Mouse (Mus musculus) hindbrain, postnatal 0 days (tissue): ENCODE measurements around the gene Eras. TPM values are rescaled to one million over a fixed set of nuclear protein-coding genes. Genes with fewer than 3 reads are reported as not detected.
A peak's percentile ranks its signal among the peaks of the same experiment; 100 is the strongest.

Source experiments
- ATAC-seq: fragments of 200-750 bp; cut with Nextera tagmentation; 2 replicates; pipeline ENCODE4 v1.8.0; 2017; ENCODE audit warnings: mild to moderate bottlenecking, moderate TSS enrichment, moderate library complexity
- DNase-seq: peaks from one replicate; pipeline ENCODE4 v3.0.0-alpha.2; 2015; ENCODE audit warnings: low spot score
- H3K27ac ChIP-seq: fragments of 300-500 bp; sonication (generic); 2 replicates; pipeline ENCODE4 v1.5.1; 2014; ENCODE audit warnings: mild to moderate bottlenecking
- H3K27me3 ChIP-seq: fragments of 300-500 bp; sonication (generic); 2 replicates; pipeline ENCODE4 v1.6.1; 2014; ENCODE audit warnings: low read length, mixed read lengths; ENCODE audit not compliant: insufficient read depth
- H3K36me3 ChIP-seq: fragments of 300-500 bp; sonication (generic); 2 replicates; pipeline ENCODE4 v1.6.1; 2014; ENCODE audit warnings: low read length, mixed read lengths; ENCODE audit not compliant: insufficient read depth
- H3K4me1 ChIP-seq: fragments of 300-500 bp; sonication (generic); 2 replicates; pipeline ENCODE4 v1.6.1; 2014; ENCODE audit warnings: antibody characterized with exemption, low read length, mixed read lengths; ENCODE audit not compliant: insufficient read depth
- H3K4me2 ChIP-seq: fragments of 300-500 bp; sonication (generic); 2 replicates; pipeline ENCODE4 v1.6.1; 2014; ENCODE audit warnings: low read depth, mild to moderate bottlenecking, low read length, moderate library complexity, mixed read lengths
- H3K4me3 ChIP-seq: fragments of 300-500 bp; sonication (generic); 2 replicates; pipeline ENCODE4 v1.5.1; 2014; ENCODE audit warnings: low read length
- H3K9ac ChIP-seq: fragments of 300-500 bp; sonication (generic); replicated peaks from 2 replicates; pipeline ENCODE4 v1.6.1; 2014; ENCODE audit warnings: mild to moderate bottlenecking, low read length, moderate library complexity, mixed read lengths
- H3K9me3 ChIP-seq: fragments of 300-500 bp; sonication (generic); 2 replicates; pipeline ENCODE4 v1.6.1; 2016; ENCODE audit warnings: low read length, mixed read lengths
- CTCF ChIP-seq: IDR thresholded peaks from 2 replicates; pipeline ENCODE4 v1.5.1; 2016; ENCODE audit warnings: antibody characterized with exemption, control low read depth, low read depth
- WGBS: fragments of 180-500 bp; shearing (Covaris S2); extraction: QIAGEN DNeasy Blood & Tissue Kit; methylation state at CpG from one replicate; pipeline ENCODE4 v1.1.7; 2014; 5-methylcytosine and 5-hydroxymethylcytosine counted together
- polyA plus RNA-seq: library from polyadenylated mRNA; unstranded; fragments of >200 nt; fragmentation: Nextera tagmentation; extraction: Ambion mirVana; gene quantifications from 2 replicates; pipeline ENCODE4 v1.2.1, GENCODE M21; 2015
- total RNA-seq: library from RNA; depleted of rRNA; stranded (reverse); fragments of >200 nt; gene quantifications from 2 replicates; pipeline ENCODE4 v1.2.3, GENCODE M21; 2014; rRNA removed

The Eras gene
- total and polyA plus RNA-seq, 2 experiments from 2014 or later = not detected

DNA sequence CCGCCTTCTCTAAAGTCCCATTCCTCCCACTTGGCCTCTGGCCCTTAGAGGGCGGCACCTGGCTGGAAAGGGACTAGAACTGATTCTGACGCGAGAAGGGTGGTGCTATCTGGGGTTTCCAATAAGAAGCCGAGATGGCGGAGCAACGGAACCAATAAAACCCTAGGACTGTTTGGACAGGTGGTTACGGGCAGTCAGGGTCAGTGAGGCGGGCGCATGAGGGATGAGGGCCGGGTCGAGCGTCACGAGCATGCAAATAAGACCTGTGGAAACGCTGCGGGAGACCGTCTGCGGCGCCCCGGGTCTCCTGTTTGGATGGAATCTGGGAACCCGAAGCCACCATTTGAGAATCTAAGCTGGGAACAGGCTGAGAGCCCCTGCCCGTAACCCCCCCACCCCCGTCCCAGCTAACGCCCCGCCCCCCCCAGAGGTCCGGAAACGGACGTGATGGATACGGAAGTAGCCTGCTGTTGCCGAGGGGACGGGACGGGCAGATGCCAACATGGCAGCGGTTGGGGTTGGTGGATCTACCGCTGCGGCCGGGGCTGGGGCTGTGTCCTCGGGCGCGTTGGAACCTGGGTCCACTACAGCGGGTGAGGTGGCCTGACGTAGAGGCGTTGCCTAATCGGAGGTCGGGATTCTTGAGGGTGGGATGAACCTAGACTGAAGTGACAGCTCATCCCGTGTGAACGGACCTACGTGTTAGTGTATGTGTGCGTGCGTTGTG lies 44.4 kb downstream of the Eras start, which contains the start of gene Slc35a2:
Gene Slc35a2, plus strand, starts transcription at position 188 of the 727 bp plus-strand sequence.
- 22% methylated on average over 49 of the region's 49 CpGs for WGBS
- no peaks in the 10 kb centered on the region for H3K9me3 ChIP-seq
- TF ChIP-seq CTCF = peak; percentile 21
- peak within 1 kb of the TSS; percentile 44 for H3K9ac ChIP-seq
- ATAC-seq (peak; percentile 95), DNase-seq (peak; percentile 90)
- no peaks in the 10 kb centered on the region for H3K4me1 ChIP-seq
- H3K36me3 ChIP-seq = 0 out of 2 replicates have a peak, but pooled peaks cover 3% of the 10 kb centered on the region
- peak within 1 kb of the TSS; percentile 86 for H3K27ac ChIP-seq
- no peaks in the 10 kb centered on the region for H3K27me3 ChIP-seq
- peak within 1 kb of the TSS; percentile 52 for H3K4me3 ChIP-seq
- H3K4me2 ChIP-seq = peak within 1 kb of the TSS; percentile 54

GRCm38 (mm10) chrX:7879819-7880218 lies 48.6 kb downstream of the Eras start:
- H3K9me3 ChIP-seq = no peaks in the 10 kb centered on the region
- H3K27me3 ChIP-seq = no peaks in the 10 kb centered on the region
- DNase-seq (peak; percentile 84), ATAC-seq (peak; percentile 62)
- no peak overlapping the region; the same call in 1 of the 2 replicates for H3K27ac ChIP-seq
- H3K36me3 ChIP-seq = no peaks in the 10 kb centered on the region
- TF ChIP-seq CTCF = peak; percentile 62
- WGBS = 20% methylated on average over 11 of the region's 11 CpGs
- H3K4me3 ChIP-seq = peak overlapping the region; percentile 53
- H3K9ac ChIP-seq = peak overlapping the region; percentile 37; the same call in 1 of the 2 replicates
- H3K4me1 ChIP-seq = no peaks in the 10 kb centered on the region
- peak overlapping the region; percentile 66 for H3K4me2 ChIP-seq

DNA sequence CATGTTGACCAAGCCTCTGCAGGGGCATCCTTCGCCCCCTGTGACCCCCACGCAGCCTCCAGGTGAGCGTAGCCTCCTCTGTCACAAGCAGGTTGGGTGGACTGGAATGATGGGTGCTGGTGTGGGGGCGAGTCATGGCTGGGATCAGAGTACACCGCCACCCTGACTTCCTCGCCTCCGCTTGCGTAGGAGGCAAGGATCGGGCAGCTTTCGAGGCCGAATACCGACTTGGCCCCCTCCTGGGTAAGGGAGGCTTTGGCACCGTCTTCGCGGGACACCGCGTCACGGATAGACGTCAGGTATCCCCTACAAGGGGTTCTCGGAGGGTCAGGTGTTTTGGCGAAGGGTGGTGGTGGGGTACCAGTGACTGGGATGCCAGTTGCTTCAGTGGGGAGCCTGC lies 49.9 kb downstream of the Eras start:
- 28% methylated on average over 21 of the region's 21 CpGs for WGBS
- Histone ChIP-seq H3K4me1 (no peaks in the 10 kb centered on the region), H3K4me2 (peak overlapping the region; percentile 66), H3K4me3 (peak overlapping the region; percentile 53), H3K27me3 (no peaks in the 10 kb centered on the region), H3K9me3 (no peaks in the 10 kb centered on the region), H3K36me3 (no peaks in the 10 kb centered on the region; the same call in 1 of the 2 replicates), H3K27ac (peak overlapping the region; percentile 60), H3K9ac (peak overlapping the region; percentile 54)
- TF ChIP-seq CTCF = no peak
- ATAC-seq (peak; percentile 47), DNase-seq (no peak)

DNA sequence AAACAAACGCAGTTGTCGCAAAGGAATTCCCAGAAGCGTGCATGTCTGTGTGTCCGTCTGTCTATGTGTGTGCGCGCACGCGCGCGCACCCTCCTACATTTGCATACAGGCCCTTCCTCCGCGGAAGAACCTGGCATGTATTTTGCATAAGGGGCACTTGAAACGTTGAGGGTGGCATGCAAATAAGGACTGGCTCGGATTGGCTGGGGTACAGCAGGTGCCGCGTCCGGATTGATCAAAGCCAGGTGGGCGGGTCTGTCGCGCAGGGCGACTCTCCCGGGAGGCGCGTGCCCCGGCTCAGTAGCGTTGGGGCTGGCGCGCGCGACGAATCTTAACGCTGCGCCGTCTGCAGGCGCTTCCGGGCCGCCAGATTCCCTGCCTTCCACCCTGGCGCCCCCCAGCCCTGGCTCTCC lies 50.4 kb downstream of the Eras start, which contains the start of gene Pim2:
Gene Pim2, plus strand, starts transcription at position 256 of the 413 bp plus-strand sequence.
- Histone ChIP-seq H3K9ac (peak within 1 kb of the TSS; percentile 54), H3K4me1 (no peaks in the 10 kb centered on the region), H3K4me3 (peak within 1 kb of the TSS; percentile 53), H3K27me3 (no peaks in the 10 kb centered on the region), H3K9me3 (no peaks in the 10 kb centered on the region), H3K36me3 (no peaks in the 10 kb centered on the region; the same call in 1 of the 2 replicates), H3K4me2 (peak within 1 kb of the TSS; percentile 66), H3K27ac (peak within 1 kb of the TSS; percentile 60)
- TF ChIP-seq CTCF = no peak
- ATAC-seq (peak; percentile 93), DNase-seq (peak; percentile 89)
- 22% methylated on average over 38 of the region's 38 CpGs for WGBS

Other genes starting within 250 kb of the Eras start
- 4.2 TPM in 1 of 2 replicates, not detected in the other for gene Magix, start 247.4 kb downstream of the Eras start, total RNA-seq
- 0.18 and 0.29 TPM in 2 replicates for gene Magix, start 247.4 kb downstream of the Eras start, polyA plus RNA-seq
- 11.0 and 12.0 TPM in 2 replicates for gene Gpkow, start 231.5 kb downstream of the Eras start, total RNA-seq
- 38.4 and 38.8 TPM in 2 replicates for gene Gpkow, start 231.5 kb downstream of the Eras start, polyA plus RNA-seq
- 33.2 and 40.6 TPM in 2 replicates for gene Wdr45, start 214.3 kb downstream of the Eras start, total RNA-seq
- gene Wdr45, start 214.3 kb downstream of the Eras start, polyA plus RNA-seq = 34.0 and 36.4 TPM in 2 replicates
- gene Gm45208, start 206.4 kb downstream of the Eras start, total RNA-seq = not detected in 2 replicates
- 0.66 and 1.2 TPM in 2 replicates for gene Gm45208, start 206.4 kb downstream of the Eras start, polyA plus RNA-seq
- 134 and 137 TPM in 2 replicates for gene Praf2, start 200.2 kb downstream of the Eras start, total RNA-seq
- gene Praf2, start 200.2 kb downstream of the Eras start, polyA plus RNA-seq = 129 and 134 TPM in 2 replicates
- gene Ccdc120, start 177.7 kb downstream of the Eras start, total RNA-seq = 183 and 387 TPM in 2 replicates
- 47.6 and 53.3 TPM in 2 replicates for gene Ccdc120, start 177.7 kb downstream of the Eras start, polyA plus RNA-seq
- 27.8 and 36.1 TPM in 2 replicates for gene Tfe3, start 166.0 kb downstream of the Eras start, total RNA-seq
- 21.4 and 21.5 TPM in 2 replicates for gene Tfe3, start 166.0 kb downstream of the Eras start, polyA plus RNA-seq
- 23.4 and 28.3 TPM in 2 replicates for gene Gripap1, start 138.8 kb downstream of the Eras start, total RNA-seq
- gene Gripap1, start 138.8 kb downstream of the Eras start, polyA plus RNA-seq = 61.1 and 62.8 TPM in 2 replicates
- gene Kcnd1, start 106.3 kb downstream of the Eras start, total RNA-seq = 3.1 and 3.4 TPM in 2 replicates
- 4.1 and 5.9 TPM in 2 replicates for gene Kcnd1, start 106.3 kb downstream of the Eras start, polyA plus RNA-seq
- 64.9 and 75.8 TPM in 2 replicates for gene Otud5, start 87.2 kb downstream of the Eras start, total RNA-seq
- 36.8 and 37.3 TPM in 2 replicates for gene Otud5, start 87.2 kb downstream of the Eras start, polyA plus RNA-seq
- 13.9 and 18.3 TPM in 2 replicates for gene Pim2, start 50.3 kb downstream of the Eras start, total RNA-seq
- 20.8 and 22.3 TPM in 2 replicates for gene Pim2, start 50.3 kb downstream of the Eras start, polyA plus RNA-seq
- gene Slc35a2, start 44.6 kb downstream of the Eras start, total RNA-seq = 38.0 and 61.0 TPM in 2 replicates
- gene Slc35a2, start 44.6 kb downstream of the Eras start, polyA plus RNA-seq = 43.7 and 46.2 TPM in 2 replicates
- 83.8 and 100 TPM in 2 replicates for gene Pqbp1, start 29.3 kb downstream of the Eras start, total RNA-seq
- 200 and 201 TPM in 2 replicates for gene Pqbp1, start 29.3 kb downstream of the Eras start, polyA plus RNA-seq
- 37.3 and 47.4 TPM in 2 replicates for gene Timm17b, start 29.2 kb downstream of the Eras start, total RNA-seq
- gene Timm17b, start 29.2 kb downstream of the Eras start, polyA plus RNA-seq = 125 and 133 TPM in 2 replicates
- gene Gm10491, start 20.8 kb downstream of the Eras start, total RNA-seq = not detected in 2 replicates
- not detected in 2 replicates for gene Gm10491, start 20.8 kb downstream of the Eras start, polyA plus RNA-seq
- gene Gm10490, start 19.1 kb downstream of the Eras start, total RNA-seq = not detected in 2 replicates
- not detected in 2 replicates for gene Gm10490, start 19.1 kb downstream of the Eras start, polyA plus RNA-seq
- 124 and 154 TPM in 2 replicates for gene Pcsk1n, start 8.8 kb downstream of the Eras start, total RNA-seq
- 465 and 477 TPM in 2 replicates for gene Pcsk1n, start 8.8 kb downstream of the Eras start, polyA plus RNA-seq
- 97.9 and 105 TPM in 2 replicates for gene Hdac6, start 19.3 kb upstream of the Eras start, total RNA-seq
- gene Hdac6, start 19.3 kb upstream of the Eras start, polyA plus RNA-seq = 54.5 and 57.4 TPM in 2 replicates
- gene Gata1, start 49.5 kb upstream of the Eras start, total RNA-seq = not detected in 2 replicates
- not detected in 2 replicates for gene Gata1, start 49.5 kb upstream of the Eras start, polyA plus RNA-seq
- gene Glod5, start 89.9 kb upstream of the Eras start, total RNA-seq = 1.9 TPM in 1 of 2 replicates, not detected in the other
- gene Glod5, start 89.9 kb upstream of the Eras start, polyA plus RNA-seq = 0.38 and 1.2 TPM in 2 replicates
- 32.3 and 43.9 TPM in 2 replicates for gene Suv39h1, start 146.2 kb upstream of the Eras start, total RNA-seq
- 34.1 and 35.2 TPM in 2 replicates for gene Suv39h1, start 146.2 kb upstream of the Eras start, polyA plus RNA-seq
- gene Was, start 161.9 kb upstream of the Eras start, total RNA-seq = 0.11 and 0.99 TPM in 2 replicates
- 0.11 and 0.16 TPM in 2 replicates for gene Was, start 161.9 kb upstream of the Eras start, polyA plus RNA-seq
- 377 and 393 TPM in 2 replicates for gene Wdr13, start 204.3 kb upstream of the Eras start, total RNA-seq
- gene Wdr13, start 204.3 kb upstream of the Eras start, polyA plus RNA-seq = 53.9 and 55.1 TPM in 2 replicates
- gene Rbm3, start 217.3 kb upstream of the Eras start, total RNA-seq = 318 and 321 TPM in 2 replicates
- 496 and 521 TPM in 2 replicates for gene Rbm3, start 217.3 kb upstream of the Eras start, polyA plus RNA-seq
- gene Tbc1d25, start 247.6 kb upstream of the Eras start, total RNA-seq = 19.9 and 24.6 TPM in 2 replicates
- gene Tbc1d25, start 247.6 kb upstream of the Eras start, polyA plus RNA-seq = 15.8 and 17.4 TPM in 2 replicates